Mouse (Mus musculus) stomach, postnatal 0 days (tissue): ENCODE measurements at regions not wholly inside any gene's neighbourhood (a gene's known extent, or its start where the extent isn't known, plus 50 kb on each side); places are given as distances from the start of the nearest gene placed in this dataset.

Experiments used
- ATAC-seq: fragments of 200-750 bp; cut with Nextera tagmentation; 2 replicates; pipeline ENCODE4 v1.8.0; 2017; ENCODE audit not compliant: low FRiP score, low TSS enrichment
- DNase-seq: peaks from one replicate; pipeline ENCODE4 v3.0.0-alpha.2; 2016; ENCODE audit warnings: low spot score
- H3K27ac ChIP-seq: fragments of 300-500 bp; sonication (generic); replicated peaks from 2 replicates; pipeline ENCODE4 v1.5.1; 2014; ENCODE audit warnings: mild to moderate bottlenecking, control low read depth
- H3K27me3 ChIP-seq: fragments of 300-500 bp; sonication (generic); 2 replicates; pipeline ENCODE4 v1.6.1; 2014; ENCODE audit warnings: low read length; ENCODE audit not compliant: control insufficient read depth, insufficient read depth
- H3K36me3 ChIP-seq: fragments of 300-500 bp; sonication (generic); 2 replicates; pipeline ENCODE4 v1.6.1; 2014; ENCODE audit warnings: low read length, mixed read lengths; ENCODE audit not compliant: control insufficient read depth, insufficient read depth
- H3K4me1 ChIP-seq: fragments of 300-500 bp; sonication (generic); replicated peaks from 2 replicates; pipeline ENCODE4 v1.6.1; 2014; ENCODE audit warnings: antibody characterized with exemption; ENCODE audit not compliant: control insufficient read depth, insufficient read depth
- H3K4me2 ChIP-seq: fragments of 300-500 bp; sonication (generic); replicated peaks from 2 replicates; pipeline ENCODE4 v1.6.1; 2014; ENCODE audit warnings: low read depth, mild to moderate bottlenecking, control low read depth, moderate library complexity
- H3K4me3 ChIP-seq: fragments of 300-500 bp; sonication (generic); 2 replicates; pipeline ENCODE4 v1.5.1; 2014; ENCODE audit warnings: low read depth, low read length, control low read depth
- H3K9ac ChIP-seq: fragments of 300-500 bp; sonication (generic); 2 replicates; pipeline ENCODE4 v1.6.1; 2014; ENCODE audit warnings: mild to moderate bottlenecking, low read length, control low read depth, mixed read lengths
- H3K9me3 ChIP-seq: fragments of 300-500 bp; sonication (generic); 2 replicates; pipeline ENCODE4 v1.6.1; 2016; ENCODE audit warnings: low read length; ENCODE audit not compliant: control insufficient read depth
- CTCF ChIP-seq: IDR thresholded peaks from 2 replicates; pipeline ENCODE4 v1.5.1; 2016; ENCODE audit warnings: antibody characterized with exemption, low read depth, mild to moderate bottlenecking, moderate library complexity
- EP300 ChIP-seq: optimal IDR thresholded peaks from 2 replicates; pipeline ENCODE3; 2016; ENCODE audit warnings: antibody characterized with exemption
- WGBS: fragments of 180-500 bp; shearing (Covaris S2); extraction: QIAGEN DNeasy Blood & Tissue Kit; methylation state at CpG from one replicate; pipeline ENCODE4 v1.1.7; 2014; 5-methylcytosine and 5-hydroxymethylcytosine counted together

DNA sequence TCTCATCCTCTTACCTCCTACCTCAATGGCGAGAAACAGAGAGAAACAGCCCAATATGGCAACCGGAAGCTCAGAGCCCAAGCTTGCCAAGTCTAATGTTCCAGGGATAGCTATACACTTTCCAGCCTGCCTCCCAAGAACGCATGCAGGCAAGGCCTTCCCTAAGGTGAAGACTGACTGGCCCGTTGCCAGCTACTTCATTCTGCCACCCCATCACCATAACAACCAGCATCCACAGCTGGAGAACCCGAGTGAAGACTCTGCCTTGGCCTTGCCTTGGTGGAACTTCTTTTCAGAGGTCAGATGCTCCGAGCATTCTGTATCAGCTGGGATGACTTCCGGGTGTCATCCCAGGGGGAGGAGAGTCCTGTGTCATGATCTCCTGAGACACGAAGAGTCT, 130.6 kb downstream of the Vrk1 start:
- Histone ChIP-seq H3K9me3 (no peaks in the 10 kb centered on the region), H3K27me3 (no peaks in the 10 kb centered on the region), H3K27ac (no peak overlapping the region), H3K36me3 (no peaks in the 10 kb centered on the region), H3K9ac (no peak overlapping the region), H3K4me3 (no peak overlapping the region), H3K4me2 (no peak overlapping the region), H3K4me1 (no peaks in the 10 kb centered on the region)
- DNase-seq = no peak
- WGBS = 69% methylated on average over 8 of the region's 8 CpGs
- ATAC-seq = no peak
- no peak for TF ChIP-seq EP300
- no peak for TF ChIP-seq CTCF

DNA sequence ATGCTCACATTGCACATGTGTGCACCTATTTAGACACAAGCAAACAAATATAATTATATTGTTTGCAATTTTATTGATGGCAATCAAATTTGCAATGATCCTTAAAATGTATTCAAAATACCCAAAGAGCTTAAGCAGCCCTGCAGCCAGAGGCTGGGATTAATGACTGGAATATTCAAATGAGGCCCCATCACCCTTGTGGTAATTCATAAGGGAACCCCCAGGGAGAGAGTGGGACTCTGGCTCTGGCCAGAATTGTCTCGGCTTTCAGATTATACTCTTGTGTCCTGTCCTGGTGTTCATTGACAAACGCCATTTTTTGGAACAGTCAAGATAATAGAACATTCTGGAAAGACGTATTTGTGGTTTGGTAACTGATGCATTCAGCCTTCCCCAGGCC, 133.5 kb downstream of the Vrk1 start:
- Histone ChIP-seq H3K4me2 (no peak overlapping the region), H3K9me3 (no peaks in the 10 kb centered on the region), H3K27me3 (no peaks in the 10 kb centered on the region), H3K27ac (no peak overlapping the region), H3K9ac (no peak overlapping the region), H3K36me3 (no peaks in the 10 kb centered on the region), H3K4me3 (no peak overlapping the region), H3K4me1 (no peaks in the 10 kb centered on the region)
- WGBS = 79% methylated on average over 3 of the region's 3 CpGs
- ATAC-seq (no peak), DNase-seq (no peak)
- TF ChIP-seq CTCF = no peak
- no peak for TF ChIP-seq EP300

DNA sequence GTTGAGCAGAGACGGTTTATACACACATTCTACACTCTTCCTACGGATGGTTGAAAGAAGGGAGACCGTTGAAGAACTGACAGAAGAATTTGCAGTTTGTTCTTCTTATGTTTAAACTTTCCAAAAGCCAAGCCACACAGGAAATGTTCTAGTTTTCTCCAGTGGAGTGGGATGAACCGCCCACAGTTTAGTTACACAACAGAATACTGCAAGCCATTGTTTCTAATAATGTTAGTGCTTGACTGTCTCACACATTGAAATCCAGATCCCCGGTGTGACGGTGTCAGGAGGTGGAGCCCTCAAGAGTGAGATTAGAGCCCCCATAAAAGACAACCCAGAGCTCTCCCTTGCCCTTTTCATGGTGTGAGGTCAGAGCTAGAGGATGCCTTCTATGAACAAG, 146.8 kb downstream of the Vrk1 start:
- WGBS = 67% methylated on average over 6 of the region's 6 CpGs
- H3K9ac ChIP-seq = no peak overlapping the region
- no peaks in the 10 kb centered on the region for H3K4me1 ChIP-seq
- H3K9me3 ChIP-seq = no peaks in the 10 kb centered on the region
- H3K27ac ChIP-seq = no peak overlapping the region
- no peaks in the 10 kb centered on the region for H3K27me3 ChIP-seq
- TF ChIP-seq CTCF (no peak), EP300 (no peak)
- H3K36me3 ChIP-seq = no peaks in the 10 kb centered on the region
- H3K4me3 ChIP-seq = no peak overlapping the region
- DNase-seq = no peak
- no peak for ATAC-seq
- no peak overlapping the region for H3K4me2 ChIP-seq

DNA sequence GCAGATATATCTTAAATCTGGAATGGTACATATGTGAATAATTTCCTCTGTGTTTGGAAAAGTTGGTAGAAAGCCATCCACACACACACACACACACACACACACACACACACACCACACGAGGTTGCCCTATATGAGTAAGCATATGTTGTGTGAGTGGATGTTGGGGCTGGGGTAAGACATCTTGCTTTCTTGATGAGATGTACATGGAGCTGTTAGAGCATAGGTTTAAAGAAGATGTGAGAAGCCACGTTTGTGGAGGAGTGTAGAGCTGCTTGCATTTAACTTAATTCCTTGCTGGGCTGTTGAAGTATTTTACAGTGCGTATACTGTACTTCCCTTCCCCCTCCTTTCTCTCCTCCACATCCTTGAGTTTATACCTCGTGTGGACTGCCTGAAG, 147.8 kb downstream of the Vrk1 start:
- no peak for DNase-seq
- 49% methylated on average over 4 of the region's 4 CpGs for WGBS
- Histone ChIP-seq H3K4me3 (no peak overlapping the region), H3K4me1 (no peaks in the 10 kb centered on the region), H3K4me2 (no peak overlapping the region), H3K27ac (no peak overlapping the region), H3K9ac (no peak overlapping the region), H3K27me3 (no peaks in the 10 kb centered on the region), H3K36me3 (no peaks in the 10 kb centered on the region), H3K9me3 (no peaks in the 10 kb centered on the region)
- ATAC-seq = no peak
- no peak for TF ChIP-seq EP300
- TF ChIP-seq CTCF = no peak

DNA sequence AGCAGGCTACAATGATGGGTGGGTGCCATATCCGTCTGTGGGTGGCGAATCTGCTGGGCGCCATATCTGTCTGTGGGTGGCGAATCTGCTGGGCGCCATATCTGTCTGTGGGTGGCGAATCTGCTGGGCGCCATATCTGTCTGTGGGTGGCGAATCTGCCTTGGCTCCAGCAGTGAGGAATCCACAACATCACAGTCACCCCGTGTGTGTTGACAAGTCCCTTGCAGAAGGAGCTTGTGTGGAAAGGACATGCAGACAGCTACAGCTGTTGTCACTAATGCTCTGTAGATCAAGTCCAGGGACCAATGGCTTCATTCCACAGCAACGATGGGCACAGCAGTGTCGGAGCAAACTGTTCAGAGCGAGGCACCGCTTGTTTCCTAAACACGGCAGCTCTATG, 148.6 kb downstream of the Vrk1 start:
- WGBS = 92% methylated on average over 14 of the region's 14 CpGs
- H3K27ac ChIP-seq = no peak overlapping the region
- ATAC-seq = no peak
- H3K9ac ChIP-seq = no peak overlapping the region
- no peak overlapping the region for H3K4me3 ChIP-seq
- no peak for TF ChIP-seq EP300
- no peak for TF ChIP-seq CTCF
- H3K4me2 ChIP-seq = no peak overlapping the region
- no peaks in the 10 kb centered on the region for H3K4me1 ChIP-seq
- no peaks in the 10 kb centered on the region for H3K27me3 ChIP-seq
- no peaks in the 10 kb centered on the region for H3K9me3 ChIP-seq
- H3K36me3 ChIP-seq = no peaks in the 10 kb centered on the region
- no peak for DNase-seq

DNA sequence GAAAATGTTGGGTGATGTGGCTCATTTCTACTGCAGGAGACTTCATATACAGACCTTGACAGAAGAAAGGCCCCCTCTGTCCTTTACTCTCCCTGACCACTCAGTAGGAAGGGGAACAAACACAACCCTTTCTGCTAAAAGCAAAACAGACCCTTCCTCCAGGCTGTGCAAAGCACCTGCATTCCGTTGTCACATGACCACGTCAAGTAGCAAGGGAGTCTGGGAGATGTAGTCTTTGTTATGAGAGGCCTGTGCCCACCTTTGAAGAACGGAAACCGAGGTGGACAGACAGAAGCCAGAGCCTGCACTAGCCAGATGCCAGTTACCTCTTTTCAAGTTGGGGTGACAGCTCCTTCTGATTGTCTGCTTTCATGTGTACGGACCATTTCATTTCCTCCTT, 161.3 kb downstream of the Vrk1 start:
- H3K4me1 ChIP-seq = no peaks in the 10 kb centered on the region
- H3K27ac ChIP-seq = no peak overlapping the region
- no peak for ATAC-seq
- H3K36me3 ChIP-seq = no peaks in the 10 kb centered on the region
- no peak overlapping the region for H3K9ac ChIP-seq
- no peak overlapping the region for H3K4me3 ChIP-seq
- H3K4me2 ChIP-seq = no peak overlapping the region
- TF ChIP-seq EP300 (no peak), CTCF (no peak)
- no peaks in the 10 kb centered on the region for H3K9me3 ChIP-seq
- WGBS = 49% methylated on average over 5 of the region's 5 CpGs
- no peak for DNase-seq
- no peaks in the 10 kb centered on the region for H3K27me3 ChIP-seq

DNA sequence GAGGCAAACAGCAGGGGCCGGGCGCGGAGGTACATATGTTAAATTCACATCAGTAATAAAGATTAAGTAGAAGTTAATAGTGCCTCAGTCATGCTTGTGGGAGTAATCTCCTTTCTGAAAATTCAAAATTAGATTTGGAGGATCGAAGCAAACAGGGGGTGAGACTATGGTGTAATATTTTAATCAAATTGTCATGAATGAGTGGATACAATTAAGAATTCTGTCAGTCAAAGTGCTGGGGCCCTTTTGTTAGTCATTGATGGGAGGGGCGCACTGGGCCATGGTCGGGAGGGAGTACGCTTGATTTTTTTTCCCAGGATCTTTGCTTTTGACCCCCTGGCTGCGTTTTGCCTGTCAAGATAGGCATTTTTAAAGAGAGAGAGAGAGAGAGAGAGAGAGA, 163.2 kb downstream of the Vrk1 start:
- no peaks in the 10 kb centered on the region for H3K36me3 ChIP-seq
- H3K9me3 ChIP-seq = no peaks in the 10 kb centered on the region
- TF ChIP-seq EP300 = no peak
- no peak for TF ChIP-seq CTCF
- WGBS = 48% methylated on average over 8 of the region's 8 CpGs
- H3K9ac ChIP-seq = no peak overlapping the region
- H3K27me3 ChIP-seq = no peaks in the 10 kb centered on the region
- no peak overlapping the region for H3K4me2 ChIP-seq
- no peak for ATAC-seq
- H3K27ac ChIP-seq = no peak overlapping the region
- no peak overlapping the region for H3K4me3 ChIP-seq
- H3K4me1 ChIP-seq = no peaks in the 10 kb centered on the region
- DNase-seq = no peak
